Mouse (Mus musculus): Measurements from ENCODE around the gene Rasa1. TPM values are rescaled to one million over a fixed set of nuclear protein-coding genes. Genes with fewer than 3 reads are reported as not detected.

Gene Rasa1
- total RNA-seq, 2 experiments from 2014 or later = 26.6 to 28.1 TPM

Other genes starting within 250 kb of the Rasa1 start
- gene Ccnh, start 99.7 kb downstream of the Rasa1 start, total RNA-seq (2021) = 10 to 100 TPM; 29.7 to 31.3 TPM

Data from heart, postnatal 36 days (tissue).